In genomic region chr3:108831750-108832149, GRCm38 (mm10) we compare ENCODE assay signal across 23 mouse cellular contexts. TPM values are rescaled to one million over a fixed set of nuclear protein-coding genes. Genes with fewer than 3 reads are reported as not detected.
DNase-seq lines count a peak whose midpoint lies in the region; ATAC-seq lines count a peak whose summit lies in the region.
"Had no signal": no experiment of that assay in that cellular context is flagged by ENCODE, and none has a peak within 500 bp of the region (broad histone marks: within the 10 kb centered on the region; RNA-seq: fewer than 3 reads in every experiment).

No protein-coding gene starts in this region.

- H3K4me3 ChIP-seq in heart, embryonic 11.5 days (ENCODE audit: low read depth, low read length): no peak overlapping the region
- H3K4me3 ChIP-seq: forebrain, embryonic 10.5 days; forebrain, embryonic 13.5 days; heart, embryonic 13.5 days had no signal

- no peak overlapping the region for H3K27ac ChIP-seq in heart, embryonic 11.5 days (ENCODE audit: low read depth, low read length)
- H3K27ac ChIP-seq: forebrain, embryonic 10.5 days; forebrain, embryonic 13.5 days; heart, embryonic 13.5 days; hindbrain, embryonic 14.5 days; hindbrain, postnatal 0 days had no signal

- no peak overlapping the region for H3K4me2 ChIP-seq in heart, embryonic 11.5 days
- H3K4me2 ChIP-seq: forebrain, embryonic 13.5 days; heart, embryonic 13.5 days; hindbrain, embryonic 14.5 days had no signal

- ATAC-seq in heart, embryonic 11.5 days (replicated peaks; ENCODE audit: insufficient number of reproducible peaks, low FRiP score, low TSS enrichment): no peak
- no peak for ATAC-seq in megakaryocyte progenitor cell, adult 5-6 weeks (replicated peaks; ENCODE audit: poor library complexity)
- ATAC-seq: forebrain, embryonic 13.5 days; forebrain, embryonic 16.5 days; hindbrain, postnatal 0 days; inflammation-experienced regulatory T-cells, adult 6 months had no signal

- WGBS in heart, embryonic 11.5 days (ENCODE audit: insufficient replicate concordance): 89% methylated on average over 6 of the region's 6 CpGs

- H3K9ac ChIP-seq in heart, embryonic 11.5 days (ENCODE audit: low read depth, low read length): no peak overlapping the region
- H3K9ac ChIP-seq: forebrain, embryonic 13.5 days; heart, embryonic 13.5 days; hindbrain, embryonic 14.5 days had no signal

- no peaks in the 10 kb centered on the region for H3K9me3 ChIP-seq in heart, embryonic 11.5 days (replicated peaks; ENCODE audit: control insufficient read depth, low read length)
- H3K9me3 ChIP-seq: forebrain, embryonic 10.5 days; forebrain, embryonic 13.5 days; heart, embryonic 13.5 days had no signal

- 0 out of 2 replicates have a peak, but pooled peaks cover 8% of the 10 kb centered on the region for H3K4me1 ChIP-seq in heart, embryonic 11.5 days (ENCODE audit: control insufficient read depth, insufficient read depth, low read length)
- H3K4me1 ChIP-seq: forebrain, embryonic 10.5 days; forebrain, embryonic 13.5 days had no signal

- peak; percentile 79 for DNase-seq in heart, adult 11 months
- DNase-seq in T-cell, adult 2 months (ENCODE audit: low spot score): peak; percentile 27
- DNase-seq in naive thymus-derived CD4-positive, alpha-beta T cell, adult 2 months (ENCODE audit: low read depth): peak; percentile 22
- DNase-seq in left cerebral cortex, adult 9 months (ENCODE audit: low spot score in 2 of 2): no peak
- DNase-seq: adrenal gland, postnatal 10 days; cerebellum, adult 11-12 months; cerebellum, adult 8-10 months; cerebellum, postnatal 14 days; gastrocnemius, postnatal 14 days; heart, adult 18-20 months; heart, postnatal 14 days; heart, postnatal 4 days had no signal

- H3K36me3 ChIP-seq in heart, embryonic 11.5 days (ENCODE audit: control insufficient read depth, insufficient read depth, low read length): peaks cover 2% of the 10 kb centered on the region

- no peaks in the 10 kb centered on the region for H3K27me3 ChIP-seq in heart, embryonic 11.5 days (ENCODE audit: control insufficient read depth, insufficient read depth, low read length)
- H3K27me3 ChIP-seq: forebrain, embryonic 13.5 days; heart, embryonic 13.5 days had no signal

RNA-seq across cellular contexts. Expression of gene Stxbp3, which starts 8.6 kb away (rescaled TPM):
- 27.8 and 29.2 TPM in 2 replicates for polyA plus RNA-seq in heart, embryonic 11.5 days (2014; fragmentation: Nextera tagmentation; extraction: Ambion mirVana)
- 28.8 and 36.7 TPM in 2 replicates for total RNA-seq in megakaryocyte progenitor cell, adult 5-6 weeks (2015)
- total RNA-seq in megakaryocyte progenitor cell, adult 5-6 weeks (2017): 18.0 and 26.9 TPM in 2 replicates

RNA-seq across cellular contexts. Expression of gene Fndc7, which starts 58.1 kb away (rescaled TPM):
- polyA plus RNA-seq in heart, embryonic 11.5 days (2014; fragmentation: Nextera tagmentation; extraction: Ambion mirVana): not detected in 2 replicates
- total RNA-seq in megakaryocyte progenitor cell, adult 5-6 weeks (2015): 0.07 TPM in 1 of 2 replicates, not detected in the other
- 0.25 TPM in 1 of 2 replicates, not detected in the other for total RNA-seq in megakaryocyte progenitor cell, adult 5-6 weeks (2017)
- polyA plus RNA-seq: embryonic facial prominence, embryonic 11.5 days; forebrain, embryonic 10.5 days; forebrain, embryonic 13.5 days; forebrain, embryonic 16.5 days; hindbrain, embryonic 11.5 days; hindbrain, embryonic 14.5 days had no signal

Comparison
In these comparisons a context has a peak if more than half of its experiments do, and no peak if none do; other contexts are left out.
1. DNase-seq: peak in heart, adult 11 months (single experiment), T-cell, adult 2 months (single experiment) and naive thymus-derived CD4-positive, alpha-beta T cell, adult 2 months (single experiment); none in left cerebral cortex, adult 9 months (0 of 2).